18 mouse cellular contexts compared by ENCODE assay signal in the genomic region with DNA sequence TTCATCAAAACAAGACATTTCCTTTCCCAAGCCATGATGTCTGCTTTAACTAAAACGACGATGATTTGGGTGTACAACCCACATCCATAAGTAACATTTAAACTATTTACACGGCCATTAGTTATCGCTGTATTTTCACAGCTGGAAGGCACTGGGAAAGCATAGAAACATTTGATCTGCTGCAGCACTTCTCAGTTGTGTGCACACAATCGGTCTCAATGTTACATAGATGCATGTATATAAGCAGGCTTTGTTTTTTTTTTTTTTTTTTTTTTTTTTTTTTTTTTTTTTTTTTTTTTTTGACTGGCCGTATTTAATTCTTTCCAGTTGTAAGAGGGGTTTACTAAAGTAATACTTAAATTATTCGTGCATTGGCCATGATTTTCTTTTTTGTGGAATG.
"Had no signal": no experiment of that assay in that cellular context is flagged by ENCODE, and none has a peak within 500 bp of the region (broad histone marks: within the 10 kb centered on the region; RNA-seq: fewer than 3 reads in every experiment).

No protein-coding gene starts in this region.

- H3K9me3 ChIP-seq: lung, embryonic 15.5 days; megakaryocyte, embryonic 14.5 days; midbrain, embryonic 10.5 days; midbrain, embryonic 12.5 days; midbrain, embryonic 15.5 days; neural tube, embryonic 12.5 days; stomach, embryonic 15.5 days had no signal

- DNase-seq: liver, postnatal 0 days; lung, adult 2 months; lung, postnatal 14 days; lung, postnatal 36 days; right cerebral cortex, postnatal 14 days; thymus, adult 2 months; thymus, postnatal 25 days; thymus, postnatal 4 days had no signal

- H3K27me3 ChIP-seq: lung, embryonic 15.5 days; megakaryocyte, embryonic 14.5 days; midbrain, embryonic 12.5 days; midbrain, embryonic 15.5 days; neural tube, embryonic 12.5 days; stomach, embryonic 15.5 days had no signal

- H3K4me2 ChIP-seq: lung, embryonic 15.5 days; midbrain, embryonic 12.5 days; midbrain, embryonic 15.5 days; neural tube, embryonic 12.5 days; stomach, embryonic 15.5 days had no signal

- H3K9ac ChIP-seq: liver, postnatal 0 days; lung, embryonic 15.5 days; midbrain, embryonic 12.5 days; midbrain, embryonic 15.5 days; neural tube, embryonic 12.5 days; stomach, embryonic 15.5 days had no signal

- H3K27ac ChIP-seq: lung, embryonic 15.5 days; macrophage; midbrain, embryonic 10.5 days; midbrain, embryonic 12.5 days; midbrain, embryonic 15.5 days; neural tube, embryonic 12.5 days; stomach, embryonic 15.5 days; stomach, postnatal 0 days had no signal

- H3K4me1 ChIP-seq: lung, embryonic 15.5 days; megakaryocyte, embryonic 14.5 days; midbrain, embryonic 10.5 days; midbrain, embryonic 12.5 days; midbrain, embryonic 15.5 days; neural tube, embryonic 12.5 days; stomach, embryonic 15.5 days had no signal

- H3K4me3 ChIP-seq: lung, embryonic 15.5 days; megakaryocyte, embryonic 14.5 days; midbrain, embryonic 10.5 days; midbrain, embryonic 12.5 days; midbrain, embryonic 15.5 days; neural tube, embryonic 12.5 days; stomach, embryonic 15.5 days had no signal

- H3K36me3 ChIP-seq: lung, embryonic 15.5 days; midbrain, embryonic 10.5 days; midbrain, embryonic 12.5 days; midbrain, embryonic 15.5 days; neural tube, embryonic 12.5 days; stomach, embryonic 15.5 days had no signal

- ATAC-seq: liver, postnatal 0 days; lung, postnatal 0 days; midbrain, embryonic 15.5 days had no signal
